Mouse (Mus musculus): ENCODE measurements around the gene Prpf38b.

GRCm38 (mm10) chr3:108879129-108879528 is 32.4 kb downstream of the Prpf38b start:
- TF ChIP-seq EP300 (IDR thresholded peaks at IDR 0.05; ENCODE audit: low read length) (no peak), CTCF (conservative IDR thresholded peaks at IDR 0.05 in 1 of 2, IDR thresholded peaks at IDR 0.05 in 1 of 2; ENCODE audit: low read depth in 2 of 2, low read length in 2 of 2) (no peak), POLR2A (IDR thresholded peaks at IDR 0.05; ENCODE audit: low read depth, low read length) (no peak), ZKSCAN1 (IDR thresholded peaks at IDR 0.05; ENCODE audit: borderline replicate concordance, low read depth, low read length) (no peak), ZNF384 (IDR thresholded peaks at IDR 0.05; ENCODE audit: low read depth, low read length) (no peak), USF1 (IDR thresholded peaks at IDR 0.05; ENCODE audit: low read depth, low read length) (no peak), HCFC1 (IDR thresholded peaks at IDR 0.05; ENCODE audit: low read depth, low read length) (no peak), ZMIZ1 (IDR thresholded peaks at IDR 0.05; ENCODE audit: low read depth, low read length) (no peak), E2F4 (IDR thresholded peaks at IDR 0.05; ENCODE audit: insufficient replicate concordance, low read depth, low read length) (no peak), TBP (conservative IDR thresholded peaks at IDR 0.05; ENCODE audit: low read depth, low read length) (no peak)
